Mouse (Mus musculus) induced T-regulatory cell, adult 2 months (primary cell): ENCODE results near the gene Gm14459.
"Not testable (repeated sequence)": the region's sequence is repeated elsewhere in the genome, so short reads cannot be mapped to it uniquely, and the experiment has no call there.

ENCODE experiments used
- DNase-seq: peaks from one replicate; pipeline ENCODE4 v3.0.0-alpha.2; 2012; ENCODE audit warnings: low read depth

The Gm14459 gene

DNA sequence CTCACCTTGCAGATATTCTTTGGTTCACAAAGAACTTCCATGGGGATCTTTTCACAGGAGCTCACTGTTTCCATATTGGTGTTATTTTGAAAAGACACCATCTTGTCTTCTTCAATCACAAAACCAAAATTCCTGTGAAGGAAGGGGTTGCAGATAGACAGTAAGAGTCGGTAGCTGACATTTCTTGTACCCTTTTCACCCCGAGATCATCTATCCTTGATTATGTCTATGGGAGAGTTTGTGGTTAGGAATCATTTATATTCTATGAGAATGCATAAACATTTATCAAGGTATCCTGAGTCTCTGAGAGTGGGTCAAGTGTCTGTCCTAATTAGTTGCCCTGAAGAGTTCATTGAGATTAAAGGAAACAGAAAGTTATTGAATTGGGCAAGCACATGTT lies at the start of gene Gm14459:
TSS of gene Gm14459 (minus strand) at position 101 of the 400 bp plus-strand sequence.
- no peak for DNase-seq

DNA sequence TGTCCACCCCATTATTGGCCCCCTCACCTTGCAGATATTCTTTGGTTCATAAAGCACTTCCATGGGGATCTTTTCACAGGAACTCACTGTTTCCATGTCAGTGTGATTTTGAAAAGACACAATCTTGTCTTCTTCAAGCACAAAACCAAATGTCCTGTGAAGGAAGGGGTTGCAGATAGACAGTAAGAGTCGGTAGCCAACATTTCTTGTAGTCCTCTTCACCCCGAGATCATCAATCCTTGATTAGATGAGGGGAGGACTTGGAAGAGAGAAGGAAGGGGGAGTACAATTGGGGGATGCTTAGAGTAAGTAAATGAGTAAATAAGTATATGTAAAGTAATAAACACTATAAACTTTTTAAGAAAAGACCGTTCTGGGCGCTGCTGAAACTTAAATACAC lies 23.4 kb upstream of the Gm14459 start, which contains the start of gene Ssxb6:
TSS of gene Ssxb6 (minus strand) at position 101 of the 400 bp plus-strand sequence.
- not testable (repeated sequence) for DNase-seq
